Mouse (Mus musculus) spleen, adult 2 months (tissue): ENCODE results near the gene Tap1.

ENCODE experiments used
- CTCF ChIP-seq: fragments of 200-500 bp; IDR thresholded peaks from 2 replicates; pipeline ENCODE4 v1.5.1; 2011; ENCODE audit warnings: mild to moderate bottlenecking, inconsistent platforms; ENCODE audit not compliant: insufficient read depth, insufficient read length, insufficient replicate concordance; ENCODE audit errors: extremely low read depth
- POLR2A ChIP-seq: fragments of 200-500 bp; IDR thresholded peaks from 2 replicates; pipeline ENCODE4 v1.6.1; 2011; ENCODE audit warnings: low read depth, low read length, inconsistent platforms

DNA sequence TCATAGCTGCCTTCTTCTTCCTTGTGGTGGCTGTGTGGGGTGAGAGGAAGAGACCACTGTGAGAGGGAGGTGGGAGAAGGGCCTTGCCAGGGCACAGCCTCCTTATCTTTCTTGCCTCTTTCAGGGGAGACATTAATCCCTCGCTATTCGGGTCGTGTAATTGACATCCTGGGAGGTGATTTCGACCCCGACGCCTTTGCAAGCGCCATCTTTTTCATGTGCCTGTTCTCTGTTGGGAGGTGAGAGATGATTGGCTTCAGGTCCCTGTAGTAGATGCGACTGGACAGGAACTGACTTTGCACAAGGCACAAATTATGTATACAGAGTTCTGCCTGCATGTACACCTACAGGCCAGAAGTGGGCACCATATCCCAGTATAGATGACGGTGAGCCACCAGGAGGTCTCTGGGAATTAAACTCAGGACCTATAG is 18.4 kb downstream of the Tap1 start:
- peak; percentile 28; the same call in 1 of the 2 replicates for TF ChIP-seq CTCF
- no peak for TF ChIP-seq POLR2A
